Mouse (Mus musculus) layer of hippocampus, postnatal 10 days (tissue): ENCODE measurements at regions not wholly inside any gene's neighbourhood (a gene's known extent, or its start where the extent isn't known, plus 50 kb on each side); places are given as distances from the start of the nearest gene placed in this dataset.
"Not testable (repeated sequence)": the region's sequence is repeated elsewhere in the genome, so short reads cannot be mapped to it uniquely, and the experiment has no call there.

Experiments used
- DNase-seq, 2 experiments: peaks; one replicate each; pipeline ENCODE4 v3.0.0; 2021; ENCODE audit warnings: low spot score in 2 of 2

- no peak for DNase-seq
Observed at GRCm38 (mm10) chr11:114486455-114486854, 181.9 kb upstream of the Rpl38 start.

- DNase-seq: no peak
Observed at GRCm38 (mm10) chr11:114485429-114485828, 182.9 kb upstream of the Rpl38 start.

GRCm38 (mm10) chr11:114484668-114484953, 183.7 kb upstream of the Rpl38 start:
- no peak for DNase-seq

GRCm38 (mm10) chr11:114483823-114484667, 184.3 kb upstream of the Rpl38 start:
- no peak for DNase-seq

- DNase-seq: not testable (repeated sequence)
Observed at GRCm38 (mm10) chr11:114483350-114483749, 185.0 kb upstream of the Rpl38 start.

- no peak for DNase-seq
Observed at GRCm38 (mm10) chr11:114482070-114482469, 186.3 kb upstream of the Rpl38 start.

GRCm38 (mm10) chr11:114481037-114481436, 187.3 kb upstream of the Rpl38 start:
- DNase-seq: no peak

- no peak for DNase-seq
Observed at GRCm38 (mm10) chr11:114480119-114480540, 188.2 kb upstream of the Rpl38 start.

GRCm38 (mm10) chr11:114478736-114479135, 189.6 kb upstream of the Rpl38 start:
- DNase-seq: no peak

GRCm38 (mm10) chr11:114477365-114477764, 191.0 kb upstream of the Rpl38 start:
- DNase-seq: peak; percentile 43 to 46

- peak; percentile 46 to 55 for DNase-seq
Observed at GRCm38 (mm10) chr11:114472501-114473260, 195.6 kb upstream of the Rpl38 start.

GRCm38 (mm10) chr11:114468394-114468793, 199.9 kb upstream of the Rpl38 start:
- peak; percentile 76 to 81 for DNase-seq

- peak; percentile 67 to 72 for DNase-seq
Observed at GRCm38 (mm10) chr11:114467803-114468202, 200.5 kb upstream of the Rpl38 start.

GRCm38 (mm10) chr11:114465486-114465885, 202.8 kb upstream of the Rpl38 start:
- no peak for DNase-seq

- peak; percentile 48 to 56 for DNase-seq
Observed at GRCm38 (mm10) chr11:114462755-114463374, 205.5 kb upstream of the Rpl38 start.

- peak; percentile 38 to 43 for DNase-seq
Observed at GRCm38 (mm10) chr11:114454876-114455330, 213.4 kb upstream of the Rpl38 start.

GRCm38 (mm10) chr11:114448776-114449401, 219.4 kb upstream of the Rpl38 start:
- peak; percentile 63 to 70 for DNase-seq

- no peak for DNase-seq
Observed at GRCm38 (mm10) chr11:114447461-114447847, 220.9 kb upstream of the Rpl38 start.

- DNase-seq: no peak
Observed at GRCm38 (mm10) chr11:114446617-114447460, 221.5 kb upstream of the Rpl38 start.

- no peak for DNase-seq
Observed at GRCm38 (mm10) chr11:114446075-114446616, 222.2 kb upstream of the Rpl38 start.
